Mouse (Mus musculus): Measurements from ENCODE around the gene Kremen2.

GRCm38 (mm10) chr17:23717003-23717402 is 28.6 kb downstream of the Kremen2 start:
- TF ChIP-seq CTCF (IDR thresholded peaks at IDR 0.05; ENCODE audit: extremely low read depth, insufficient read depth, low read length) (no peak), POLR2A (IDR thresholded peaks at IDR 0.05; ENCODE audit: extremely low read depth, insufficient read depth, low read length) (no peak)

Measured in cortical plate, adult 2 months (tissue).